Mouse (Mus musculus) spleen, adult 18-20 months (tissue): ENCODE results near the gene Fgfr2.

Experiments
- DNase-seq, 2 experiments: peaks; one replicate each; pipeline ENCODE4 v3.0.0; 2022; ENCODE audit warnings: mixed read lengths in 2 of 2

The Fgfr2 gene

GRCm38 (mm10) chr7:132234250-132234649 lies 888.9 kb downstream of the Fgfr2 start:
- no peak for DNase-seq

GRCm38 (mm10) chr7:132233732-132234131 lies 889.4 kb downstream of the Fgfr2 start:
- DNase-seq, result no peak

- no peak for DNase-seq
Observed at GRCm38 (mm10) chr7:132232937-132233336, 890.2 kb downstream of the Fgfr2 start.

- no peak for DNase-seq
Observed at GRCm38 (mm10) chr7:132231476-132231875, 891.7 kb downstream of the Fgfr2 start.

- DNase-seq, result no peak
Observed at GRCm38 (mm10) chr7:132230961-132231360, 892.2 kb downstream of the Fgfr2 start.

- DNase-seq, result no peak
Observed at GRCm38 (mm10) chr7:132227075-132227640, 896.0 kb downstream of the Fgfr2 start.

GRCm38 (mm10) chr7:132226379-132227074 lies 896.6 kb downstream of the Fgfr2 start:
- DNase-seq, result peak in 1 of 2 experiments; percentile 79

- no peak for DNase-seq
Observed at GRCm38 (mm10) chr7:132223452-132224141, 899.6 kb downstream of the Fgfr2 start.

GRCm38 (mm10) chr7:132214031-132214430 lies 909.1 kb downstream of the Fgfr2 start:
- DNase-seq, result no peak

- peak in 1 of 2 experiments; percentile 41 for DNase-seq
Observed at GRCm38 (mm10) chr7:132213460-132213859, 909.7 kb downstream of the Fgfr2 start.

- DNase-seq, result no peak
Observed at GRCm38 (mm10) chr7:132211920-132212701, 911.0 kb downstream of the Fgfr2 start.

GRCm38 (mm10) chr7:132210616-132211015 lies 912.5 kb downstream of the Fgfr2 start:
- no peak for DNase-seq

GRCm38 (mm10) chr7:132208946-132209651 lies 914.1 kb downstream of the Fgfr2 start:
- no peak for DNase-seq

GRCm38 (mm10) chr7:132204073-132204612 lies 919.0 kb downstream of the Fgfr2 start:
- DNase-seq, result no peak

- DNase-seq, result no peak
Observed at GRCm38 (mm10) chr7:132199686-132200085, 923.5 kb downstream of the Fgfr2 start.

- no peak for DNase-seq
Observed at GRCm38 (mm10) chr7:132198806-132199205, 924.3 kb downstream of the Fgfr2 start.

GRCm38 (mm10) chr7:132197817-132198475 lies 925.2 kb downstream of the Fgfr2 start:
- no peak for DNase-seq

- DNase-seq, result no peak
Observed at GRCm38 (mm10) chr7:132196581-132196980, 926.6 kb downstream of the Fgfr2 start.

- DNase-seq, result no peak
Observed at GRCm38 (mm10) chr7:132193606-132194005, 929.5 kb downstream of the Fgfr2 start.

GRCm38 (mm10) chr7:132187456-132187855 lies 935.7 kb downstream of the Fgfr2 start:
- DNase-seq, result no peak

- no peak for DNase-seq
Observed at GRCm38 (mm10) chr7:132183892-132184404, 939.2 kb downstream of the Fgfr2 start.
